Mouse (Mus musculus) right cerebral cortex, adult 18-20 months (tissue): ENCODE measurements around the gene Inafm2.

ENCODE experiments used
- DNase-seq: peaks from one replicate; pipeline ENCODE4 v3.0.0; 2022; ENCODE audit warnings: mixed read lengths

Gene Inafm2

GRCm38 (mm10) chr2:118759828-118760227 lies 14.3 kb downstream of the Inafm2 start:
- peak; percentile 45 for DNase-seq

DNA sequence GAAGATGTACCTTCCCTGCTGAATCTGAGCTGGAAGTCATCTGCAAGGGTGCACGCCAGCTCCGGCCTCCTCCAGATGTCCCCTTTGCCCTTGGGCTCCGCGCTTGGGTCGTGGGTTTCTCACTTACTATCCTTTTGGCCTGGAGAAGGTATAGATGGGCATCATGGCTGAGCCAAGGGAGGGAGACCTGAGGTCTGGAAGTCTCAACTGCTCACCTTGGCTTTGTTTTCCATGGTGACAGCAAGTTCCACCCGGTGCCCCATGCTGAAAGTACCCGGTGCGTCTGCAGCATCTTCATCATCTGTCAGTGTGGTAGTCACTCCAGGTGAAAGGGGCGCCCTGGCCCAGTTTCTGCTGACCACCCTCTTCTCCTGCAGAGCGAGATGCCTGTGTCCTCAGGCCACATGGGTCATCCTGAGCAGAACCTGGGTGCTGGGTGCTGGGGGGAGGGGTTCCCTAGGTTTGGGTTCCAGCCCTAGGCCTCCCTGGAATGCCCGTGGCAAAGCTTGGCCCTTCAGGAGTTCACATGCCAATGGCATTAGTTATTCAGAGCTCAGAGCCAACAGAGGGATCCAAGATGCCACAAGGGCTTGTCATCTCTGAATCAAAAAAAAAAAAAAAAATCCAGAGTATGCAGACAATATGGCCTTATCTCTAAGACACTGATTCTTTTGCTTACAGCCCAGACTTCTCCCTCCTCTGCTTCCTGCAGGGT lies 14.9 kb downstream of the Inafm2 start:
- DNase-seq = no peak

DNA sequence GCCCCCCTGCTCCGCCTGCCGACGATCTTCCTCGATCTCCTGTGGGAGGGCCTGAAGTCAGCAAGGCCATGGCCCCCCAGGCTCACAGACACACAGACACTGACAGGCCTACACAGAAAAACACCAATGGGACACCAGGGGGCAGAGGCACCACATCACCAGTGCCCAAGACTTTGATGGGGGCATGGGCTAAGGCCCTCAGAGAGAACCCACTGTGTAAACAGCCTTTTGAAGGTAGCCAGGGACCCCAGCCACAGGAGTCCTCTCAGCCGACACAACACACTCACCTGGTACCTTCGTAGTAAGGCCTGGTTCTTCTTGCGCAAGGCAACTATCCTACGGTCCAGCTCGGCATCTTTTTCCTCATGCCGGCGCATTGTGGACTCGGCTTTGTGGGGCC lies 15.8 kb downstream of the Inafm2 start:
- no peak for DNase-seq

DNA sequence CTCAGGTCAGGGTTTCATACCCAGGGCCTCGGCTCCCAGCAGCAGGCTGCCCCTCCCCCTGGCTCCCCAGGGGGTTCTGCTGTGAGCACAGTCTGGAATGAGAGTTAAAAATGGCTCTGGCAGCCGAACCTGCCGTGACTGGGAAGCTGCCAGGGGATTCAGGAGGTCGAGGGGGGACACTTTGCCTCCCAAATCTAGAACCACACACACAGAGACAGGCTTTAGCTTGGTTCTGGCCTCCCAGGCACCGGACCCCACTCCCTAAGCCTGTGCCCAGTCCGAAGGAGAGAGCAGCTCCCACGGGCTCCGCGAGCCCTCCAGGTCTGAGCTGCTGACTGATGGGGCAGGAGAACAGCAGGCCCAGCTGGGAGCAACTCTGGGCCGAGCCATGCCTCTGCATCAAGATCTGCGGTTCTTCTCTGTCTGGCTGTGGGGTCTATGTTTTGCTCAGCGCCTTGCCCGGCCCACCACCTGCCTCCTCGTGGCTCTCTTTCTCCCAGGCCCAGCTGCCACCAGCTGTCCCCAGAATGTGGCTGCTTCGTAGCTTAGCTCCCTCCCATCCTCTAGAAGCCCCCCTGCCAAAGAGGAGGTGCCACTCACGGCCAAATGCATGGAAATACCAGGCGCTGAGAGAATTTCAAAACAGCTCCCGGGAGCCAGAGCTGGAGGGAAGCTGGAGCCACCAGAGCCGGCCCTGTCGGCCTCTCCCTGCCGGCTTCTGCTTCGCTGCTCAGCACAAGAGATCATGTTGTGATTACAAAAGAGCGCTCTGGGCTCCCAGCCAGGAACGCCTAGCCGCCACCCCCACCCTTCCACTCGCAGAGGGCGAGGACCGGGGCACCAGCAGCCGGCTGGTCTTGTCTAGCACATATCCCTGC lies 16.6 kb downstream of the Inafm2 start, which contains the start of gene Ccdc9b:
TSS of gene Ccdc9b (minus strand) at position 756 of the 878 bp plus-strand sequence.
- DNase-seq = peak; percentile 88

DNA sequence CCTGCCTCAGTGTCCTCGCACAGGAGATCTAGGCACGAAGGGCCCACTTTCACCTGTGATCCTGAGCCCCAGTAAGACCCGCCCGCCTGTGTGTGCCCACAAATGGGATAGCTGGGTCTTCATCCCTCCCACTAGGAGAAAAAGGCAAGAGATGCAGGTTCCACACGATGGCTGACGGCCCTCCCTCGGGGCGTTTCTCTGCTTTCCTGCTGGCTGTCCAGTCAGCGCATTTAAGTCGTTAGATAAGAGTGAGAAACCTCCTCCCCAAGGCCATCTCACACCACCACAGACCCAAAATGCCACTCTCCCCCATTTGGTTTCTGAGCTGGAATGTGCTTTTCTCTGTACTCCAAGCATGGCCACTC lies 17.2 kb downstream of the Inafm2 start:
- no peak for DNase-seq

- DNase-seq = peak; percentile 83
Measured at GRCm38 (mm10) chr2:118763469-118763868, 17.9 kb downstream of the Inafm2 start.

- peak; percentile 59 for DNase-seq
Measured at GRCm38 (mm10) chr2:118764094-118764831, 18.7 kb downstream of the Inafm2 start.

DNA sequence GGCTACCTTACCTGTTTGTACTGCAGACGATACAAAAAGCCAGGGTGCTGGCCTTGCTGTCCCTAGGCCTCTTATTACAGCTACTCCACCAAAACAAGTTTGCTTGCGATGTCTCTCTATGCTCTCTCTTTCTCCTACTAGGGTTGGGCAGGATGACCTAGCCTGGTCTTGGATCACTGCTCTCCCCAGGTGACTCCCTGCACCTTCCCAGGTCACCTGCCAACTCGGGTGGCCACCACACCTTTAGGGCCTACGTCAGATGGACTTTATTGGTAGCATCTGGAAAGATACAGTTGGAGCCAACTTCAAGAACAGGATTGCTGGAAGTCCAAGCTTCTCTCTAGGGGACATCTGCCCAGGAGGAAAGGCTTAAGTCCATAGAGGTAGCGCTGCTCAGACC lies 19.3 kb downstream of the Inafm2 start:
- DNase-seq = no peak

GRCm38 (mm10) chr2:118766041-118767033 lies 20.8 kb downstream of the Inafm2 start:
- no peak for DNase-seq

- DNase-seq = no peak
Measured at GRCm38 (mm10) chr2:118772158-118772874, 26.8 kb downstream of the Inafm2 start, which contains the start of gene Phgr1. Gene Phgr1, plus strand, starts transcription at chr2:118772769.

GRCm38 (mm10) chr2:118774536-118774935 lies 29.0 kb downstream of the Inafm2 start:
- DNase-seq = no peak

DNA sequence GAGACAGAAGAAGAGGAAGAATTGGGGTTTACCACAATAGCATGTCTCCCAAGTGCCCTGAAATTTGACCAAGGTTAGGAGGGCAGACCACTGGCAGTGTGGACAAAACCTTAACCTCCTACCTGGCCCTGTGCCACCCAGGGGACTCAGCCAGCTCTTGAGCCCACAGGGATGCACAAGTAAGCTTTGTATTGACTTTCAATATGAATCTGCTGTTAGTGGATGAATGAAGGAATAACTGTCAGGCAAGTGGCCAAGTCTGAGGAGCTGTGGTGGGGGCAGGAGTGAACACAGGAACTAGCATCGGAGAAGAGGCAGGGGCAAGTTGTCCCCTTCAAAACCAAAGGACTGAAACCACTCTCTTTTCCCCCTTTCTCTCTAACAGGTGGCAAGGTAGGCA lies 29.8 kb downstream of the Inafm2 start:
- peak; percentile 63 for DNase-seq

DNA sequence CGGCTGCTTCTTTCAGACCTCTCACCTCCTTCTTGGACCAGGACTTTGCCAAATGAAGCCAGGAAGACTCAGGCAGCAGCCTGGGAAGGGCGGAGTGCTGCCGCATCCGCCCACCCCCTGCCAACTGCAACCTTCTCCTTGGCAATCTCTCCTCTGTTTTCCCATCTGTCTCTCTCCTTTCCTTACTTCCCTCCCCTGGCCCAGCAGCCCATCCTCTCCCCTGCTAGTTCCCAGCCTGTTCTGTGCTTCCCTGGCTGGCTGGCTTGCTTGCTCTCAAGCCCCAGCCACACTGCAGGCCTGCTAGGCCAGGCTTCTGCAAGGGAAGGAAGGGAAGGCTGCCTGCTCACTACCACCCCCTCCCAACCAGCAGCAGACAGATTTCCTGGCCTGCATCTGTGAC lies 30.3 kb downstream of the Inafm2 start:
- peak; percentile 89 for DNase-seq

GRCm38 (mm10) chr2:118776295-118776694 lies 30.7 kb downstream of the Inafm2 start:
- DNase-seq = no peak

GRCm38 (mm10) chr2:118778418-118778817 lies 32.9 kb downstream of the Inafm2 start:
- DNase-seq = no peak

DNA sequence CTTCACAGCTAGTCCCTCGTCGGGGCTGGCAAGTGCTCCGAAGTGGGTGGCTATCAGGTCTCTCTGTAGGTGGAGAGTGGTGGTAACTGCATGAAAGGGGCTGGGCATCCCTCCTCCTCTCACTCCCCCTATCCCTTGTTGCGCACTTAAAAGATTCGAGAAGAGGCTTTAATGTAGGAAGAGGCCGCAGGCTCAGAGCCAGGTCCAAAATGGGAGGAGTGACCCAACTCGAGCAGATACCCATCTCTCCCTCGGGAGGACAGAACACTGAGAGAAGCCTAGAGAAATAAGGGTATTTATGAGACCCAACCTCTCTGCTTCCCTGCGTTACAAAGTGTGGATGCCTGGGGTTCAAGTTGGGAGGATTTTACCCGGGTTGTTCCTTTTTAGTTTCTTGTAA lies 33.5 kb downstream of the Inafm2 start:
- no peak for DNase-seq

DNA sequence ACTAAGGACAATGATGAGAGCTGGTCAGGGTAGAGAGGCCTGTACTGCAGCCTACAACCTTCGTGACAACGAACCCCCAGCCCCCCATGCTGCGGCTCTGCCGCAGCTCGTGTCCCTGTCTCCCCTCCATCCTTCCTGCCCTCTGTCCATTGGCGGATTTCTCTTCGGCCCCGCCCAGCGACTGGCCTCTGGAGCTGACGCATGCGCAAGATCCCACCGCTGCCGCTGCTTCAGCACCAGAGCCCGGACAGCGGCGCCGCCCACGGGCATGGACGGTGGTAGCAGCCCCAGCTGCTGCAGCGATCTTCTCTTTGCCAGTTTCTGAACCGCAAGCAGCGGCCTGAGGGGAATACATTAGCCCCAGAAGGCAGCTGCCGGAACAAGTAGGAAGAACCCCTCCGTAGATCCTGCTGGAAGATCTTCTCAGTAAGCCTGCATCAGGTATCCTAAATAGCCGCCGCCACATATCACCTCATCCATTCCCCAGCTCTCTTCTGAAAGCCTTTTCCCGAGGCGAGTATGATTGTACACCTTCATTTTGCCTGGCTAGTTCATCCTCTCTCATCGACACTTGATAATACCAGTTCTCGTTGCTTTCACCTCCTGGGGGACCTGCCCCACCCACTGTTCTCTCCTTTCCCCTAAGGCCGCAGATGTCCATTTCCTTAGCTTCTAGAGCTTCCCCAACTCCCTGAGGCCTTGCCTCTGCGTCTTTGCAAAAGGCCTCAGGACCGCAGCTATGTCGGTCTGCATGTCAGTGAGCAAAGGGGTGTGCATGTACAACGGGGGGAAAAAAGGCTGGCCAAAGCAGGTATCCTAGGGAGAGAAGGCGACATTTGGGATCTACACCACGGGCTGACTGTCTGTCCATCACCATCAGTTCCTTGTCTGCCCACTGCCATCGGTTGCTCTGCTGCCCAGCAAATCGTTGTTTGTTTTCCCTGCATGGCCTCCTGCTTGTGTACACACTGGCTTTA lies 34.2 kb downstream of the Inafm2 start, which contains the start of gene Disp2:
TSS of gene Disp2 (plus strand) at position 216 of the 977 bp plus-strand sequence.
- DNase-seq = peak; percentile 96

DNA sequence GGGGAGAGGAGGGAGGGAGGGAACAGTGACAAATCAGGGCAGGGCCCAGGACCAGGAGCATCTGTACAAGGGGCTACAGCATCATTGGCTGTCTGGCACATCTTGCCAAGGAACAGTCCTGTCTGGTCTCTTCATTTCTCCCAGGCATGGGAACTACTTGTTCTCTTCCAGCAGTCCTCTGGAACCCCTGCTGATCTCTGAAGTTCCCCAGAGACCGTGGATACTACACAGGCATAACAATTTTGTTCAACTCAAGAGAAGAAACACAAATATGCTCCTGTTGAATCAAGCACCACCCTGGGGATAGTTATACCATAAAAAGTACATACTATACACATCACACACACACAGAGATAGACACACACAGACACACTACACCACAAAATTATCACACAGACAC lies 35.6 kb downstream of the Inafm2 start:
- DNase-seq = no peak

GRCm38 (mm10) chr2:118782303-118782702 lies 36.7 kb downstream of the Inafm2 start:
- no peak for DNase-seq

DNA sequence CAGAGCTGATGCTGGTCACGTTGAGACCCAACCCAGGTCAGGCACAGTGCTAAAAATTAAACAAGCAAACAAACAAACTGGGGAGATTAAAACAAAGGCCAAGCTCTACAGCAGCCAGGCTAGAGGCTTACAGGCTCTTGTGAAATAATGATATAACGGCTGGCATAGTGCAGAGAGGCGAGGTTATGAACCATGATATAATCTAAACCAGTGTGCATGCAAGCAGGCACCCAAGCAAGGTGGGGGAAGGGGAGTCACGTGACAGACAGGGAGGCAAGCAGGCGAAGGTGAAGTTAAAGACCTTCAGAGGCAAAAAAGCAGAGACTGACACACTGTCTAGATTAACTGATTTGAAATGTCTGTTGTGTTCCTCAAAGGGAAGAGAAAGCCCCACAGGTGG lies 37.5 kb downstream of the Inafm2 start:
- DNase-seq = no peak
